Mouse (Mus musculus) layer of hippocampus, postnatal 36 days (tissue): ENCODE results near the gene Asb11. TPM values are rescaled to one million over a fixed set of nuclear protein-coding genes. Genes with fewer than 3 reads are reported as not detected.

Experiments used
- DNase-seq, 2 experiments: peaks; one replicate each; pipeline ENCODE4 v3.0.0; 2022
- total RNA-seq, 2 experiments: library from RNA; stranded (reverse); gene quantifications; 2 replicates each; pipeline ENCODE4 v1.2.3; 2021

Asb11 gene
- 1 to 10 TPM; 1.1 to 1.9 TPM for total RNA-seq

GRCm38 (mm10) chrX:164436709-164437108 is at the start of gene Asb11:
Gene Asb11 (plus strand): TSS chrX:164436994.
- DNase-seq, result no peak

- DNase-seq, result no peak
Observed at GRCm38 (mm10) chrX:164394091-164394490, 42.7 kb upstream of the Asb11 start.

GRCm38 (mm10) chrX:164398456-164398855 is 38.3 kb upstream of the Asb11 start:
- DNase-seq, result no peak

GRCm38 (mm10) chrX:164405080-164405649 is 31.6 kb upstream of the Asb11 start:
- no peak for DNase-seq

- DNase-seq, result no peak
Observed at GRCm38 (mm10) chrX:164406133-164407022, 30.4 kb upstream of the Asb11 start.

GRCm38 (mm10) chrX:164408301-164408927 is 28.4 kb upstream of the Asb11 start:
- DNase-seq, result no peak

GRCm38 (mm10) chrX:164410562-164410961 is 26.2 kb upstream of the Asb11 start:
- DNase-seq, result no peak

GRCm38 (mm10) chrX:164416803-164417202 is 20.0 kb upstream of the Asb11 start:
- no peak for DNase-seq

GRCm38 (mm10) chrX:164418008-164418407 is 18.8 kb upstream of the Asb11 start:
- no peak for DNase-seq

GRCm38 (mm10) chrX:164419471-164419939 is 17.3 kb upstream of the Asb11 start, which contains the start of gene Piga:
Gene Piga (plus strand): TSS chrX:164419787.
- peak; percentile 89 to 92 for DNase-seq

- DNase-seq, result no peak
Observed at GRCm38 (mm10) chrX:164419955-164420354, 16.8 kb upstream of the Asb11 start.

GRCm38 (mm10) chrX:164420518-164420917 is 16.3 kb upstream of the Asb11 start:
- DNase-seq, result no peak

GRCm38 (mm10) chrX:164424821-164425220 is 12.0 kb upstream of the Asb11 start:
- DNase-seq, result no peak

- no peak for DNase-seq
Observed at GRCm38 (mm10) chrX:164427295-164427694, 9.5 kb upstream of the Asb11 start.

- DNase-seq, result no peak
Observed at GRCm38 (mm10) chrX:164428224-164428623, 8.6 kb upstream of the Asb11 start.

- no peak for DNase-seq
Observed at GRCm38 (mm10) chrX:164430621-164431020, 6.2 kb upstream of the Asb11 start.

GRCm38 (mm10) chrX:164431133-164431532 is 5.7 kb upstream of the Asb11 start:
- DNase-seq, result no peak

GRCm38 (mm10) chrX:164431541-164431940 is 5.3 kb upstream of the Asb11 start:
- DNase-seq, result no peak

- no peak for DNase-seq
Observed at GRCm38 (mm10) chrX:164432682-164433081, 4.1 kb upstream of the Asb11 start.

GRCm38 (mm10) chrX:164439462-164439861 is 2.7 kb downstream of the Asb11 start:
- DNase-seq, result no peak

GRCm38 (mm10) chrX:164440140-164440539 is 3.3 kb downstream of the Asb11 start:
- DNase-seq, result no peak

- no peak for DNase-seq
Observed at GRCm38 (mm10) chrX:164440703-164441102, 3.9 kb downstream of the Asb11 start.

GRCm38 (mm10) chrX:164441306-164441705 is 4.5 kb downstream of the Asb11 start:
- DNase-seq, result no peak
